Mouse (Mus musculus): ENCODE measurements around the gene DXBay18.
"Not testable (repeated sequence)": the region's sequence is repeated elsewhere in the genome, so short reads cannot be mapped to it uniquely, and the experiment has no call there.

The DXBay18 gene

DNA sequence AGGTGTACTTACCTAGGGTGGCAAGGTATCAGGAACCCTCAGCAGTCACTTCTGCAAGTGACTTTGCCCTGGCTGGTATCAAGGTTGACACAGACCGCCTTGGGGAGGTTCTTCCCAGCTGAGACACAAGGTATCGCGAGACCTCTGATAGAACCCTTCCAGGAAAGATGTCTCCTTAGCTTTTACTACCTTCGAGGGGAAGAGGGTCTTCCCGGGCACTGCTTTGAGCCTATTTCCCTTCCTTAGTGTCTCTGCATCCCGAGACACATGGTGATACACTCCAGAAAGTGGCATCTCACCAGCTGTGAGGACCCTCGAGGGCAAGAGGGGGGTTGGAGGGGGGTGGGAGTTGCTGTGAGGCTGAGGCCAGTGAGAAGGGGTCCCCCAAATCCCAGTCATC lies at the start of gene DXBay18:
DXBay18 (minus strand) TSS at position 101 of the 400 bp plus-strand sequence.
- not testable (repeated sequence) for DNase-seq (ENCODE audit: low spot score)

DNA sequence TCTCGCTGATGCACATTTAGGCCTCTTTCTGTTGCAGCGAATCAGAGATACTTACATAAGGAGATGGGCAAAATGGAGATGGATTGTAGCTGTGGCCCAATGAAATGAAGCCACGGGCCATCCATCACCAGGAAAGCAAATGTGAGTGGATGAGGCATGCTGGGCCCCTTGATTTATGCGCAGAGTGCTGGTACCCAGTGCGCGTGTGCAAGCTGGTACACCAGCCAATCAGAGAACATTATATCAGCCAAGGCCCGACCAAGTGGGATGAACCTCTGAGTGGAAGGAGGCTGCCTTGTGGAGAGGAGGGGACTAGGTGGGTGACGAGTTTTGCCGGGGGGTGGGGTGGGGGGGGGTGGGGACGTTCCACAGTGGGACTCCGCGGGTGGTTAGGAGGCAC lies 42.7 kb upstream of the DXBay18 start, which contains the start of gene Xlr3b:
Xlr3b (plus strand) TSS at position 274 of the 400 bp plus-strand sequence.
- DNase-seq (ENCODE audit: low spot score): peak; percentile 46

DNA sequence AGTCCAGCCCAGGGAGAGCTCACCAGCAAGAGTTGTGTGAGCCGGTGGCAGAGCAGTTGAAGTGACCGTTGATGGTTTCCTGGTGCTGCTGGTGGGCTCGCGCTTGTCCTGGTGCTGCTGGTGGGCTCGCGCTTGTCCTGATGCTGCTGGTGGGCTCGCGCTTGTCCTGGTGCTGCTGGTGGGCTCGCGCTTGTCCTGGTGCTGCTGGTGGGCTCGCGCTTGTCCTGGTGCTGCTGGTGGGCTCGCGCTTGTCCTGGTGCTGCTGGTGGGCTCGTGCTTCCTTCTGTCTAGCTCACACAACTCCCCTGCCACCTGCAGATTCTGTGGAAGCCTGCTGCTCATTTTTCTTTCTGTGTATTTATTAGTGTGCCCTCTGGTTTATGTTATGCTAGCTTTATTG lies 27.6 kb upstream of the DXBay18 start, which contains the start of gene Spin2d:
Spin2d (minus strand) TSS at position 101 of the 400 bp plus-strand sequence.
- not testable (repeated sequence) for DNase-seq (ENCODE audit: low spot score)

DNA sequence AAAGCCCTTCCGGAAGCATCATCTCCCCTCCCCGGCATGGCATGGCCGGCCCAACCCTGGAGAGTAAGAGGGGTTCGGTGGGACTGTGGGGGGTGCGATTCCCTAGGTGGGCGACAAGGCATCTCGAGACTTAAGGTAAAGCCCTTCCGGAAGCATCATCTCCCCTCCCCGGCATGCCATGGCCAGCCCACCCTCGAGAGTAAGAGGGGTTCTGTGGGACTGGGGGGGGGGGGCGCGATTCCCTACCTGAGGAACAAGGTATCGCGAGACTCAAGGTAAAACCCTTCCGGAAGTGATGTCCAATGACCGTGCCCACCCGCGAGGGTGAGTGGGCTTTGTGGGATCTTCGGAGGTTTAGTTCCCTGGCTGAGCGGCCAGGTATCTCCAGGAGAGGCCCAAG lies 754 bp downstream of the DXBay18 start, which contains the start of gene Xlr5b:
Xlr5b (plus strand) TSS at position 301 of the 400 bp plus-strand sequence.
- not testable (repeated sequence) for DNase-seq (ENCODE audit: low spot score)

DNA sequence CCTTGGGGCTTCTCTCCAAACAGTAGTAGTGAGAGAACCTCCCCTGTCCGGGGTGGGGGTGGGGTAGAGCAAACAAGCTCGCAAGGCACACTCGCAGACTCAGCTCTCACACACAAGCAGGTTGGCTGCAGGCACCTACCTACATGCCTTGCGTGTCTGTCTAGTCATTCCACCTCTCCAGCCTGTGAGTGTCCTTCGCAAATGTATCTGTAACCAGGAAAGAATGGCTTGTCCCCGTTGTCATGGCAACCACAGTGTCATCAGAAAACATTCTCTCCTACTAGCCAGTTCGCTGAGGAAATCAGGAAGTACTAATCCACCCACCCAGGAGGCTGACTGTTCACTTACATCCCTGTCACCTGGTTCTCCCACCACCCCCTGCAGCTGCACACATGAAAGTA lies 6.0 kb downstream of the DXBay18 start:
- DNase-seq (ENCODE audit: low spot score): not testable (repeated sequence)

DNA sequence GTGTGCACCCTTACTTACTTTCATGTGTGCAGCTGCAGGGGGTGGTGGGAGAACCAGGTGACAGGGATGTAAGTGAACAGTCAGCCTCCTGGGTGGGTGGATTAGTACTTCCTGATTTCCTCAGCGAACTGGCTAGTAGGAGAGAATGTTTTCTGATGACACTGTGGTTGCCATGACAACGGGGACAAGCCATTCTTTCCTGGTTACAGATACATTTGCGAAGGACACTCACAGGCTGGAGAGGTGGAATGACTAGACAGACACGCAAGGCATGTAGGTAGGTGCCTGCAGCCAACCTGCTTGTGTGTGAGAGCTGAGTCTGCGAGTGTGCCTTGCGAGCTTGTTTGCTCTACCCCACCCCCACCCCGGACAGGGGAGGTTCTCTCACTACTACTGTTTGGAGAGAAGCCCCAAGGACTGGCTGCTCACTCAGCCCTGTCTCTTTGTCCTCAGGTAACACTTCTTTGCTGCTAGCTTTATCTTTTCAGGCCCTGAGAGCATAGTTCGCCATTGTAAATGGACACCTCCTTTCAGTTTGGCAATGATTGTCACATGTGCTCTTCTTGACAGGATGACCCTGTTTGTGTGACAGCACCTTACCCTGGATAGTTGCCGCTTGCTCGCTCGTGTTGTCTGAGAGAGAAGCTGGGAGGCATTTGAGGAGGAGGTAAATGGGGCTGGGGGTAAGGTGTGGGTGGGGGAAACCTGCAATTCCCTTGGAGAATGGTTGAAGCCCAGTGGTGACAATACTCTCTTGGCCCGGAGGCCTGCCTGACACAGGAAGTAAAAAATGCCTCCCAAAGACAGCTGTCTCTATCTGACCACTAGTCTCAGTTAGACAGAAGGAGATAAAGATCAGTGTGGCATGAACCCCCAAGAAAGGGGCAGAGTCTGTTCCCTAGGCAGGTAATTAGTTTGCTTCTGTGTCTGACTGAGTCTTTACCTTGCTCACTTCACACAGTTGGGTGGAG lies 26.1 kb downstream of the DXBay18 start:
- not testable (repeated sequence) for DNase-seq (ENCODE audit: low spot score)

DNA sequence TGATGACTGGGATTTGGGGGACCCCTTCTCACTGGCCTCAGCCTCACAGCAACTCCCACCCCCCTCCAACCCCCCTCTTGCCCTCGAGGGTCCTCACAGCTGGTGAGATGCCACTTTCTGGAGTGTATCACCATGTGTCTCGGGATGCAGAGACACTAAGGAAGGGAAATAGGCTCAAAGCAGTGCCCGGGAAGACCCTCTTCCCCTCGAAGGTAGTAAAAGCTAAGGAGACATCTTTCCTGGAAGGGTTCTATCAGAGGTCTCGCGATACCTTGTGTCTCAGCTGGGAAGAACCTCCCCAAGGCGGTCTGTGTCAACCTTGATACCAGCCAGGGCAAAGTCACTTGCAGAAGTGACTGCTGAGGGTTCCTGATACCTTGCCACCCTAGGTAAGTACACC lies 32.5 kb downstream of the DXBay18 start, which contains the start of gene Gm14685:
Gm14685 (plus strand) TSS at position 301 of the 400 bp plus-strand sequence.
- DNase-seq (ENCODE audit: low spot score): not testable (repeated sequence)

DNA sequence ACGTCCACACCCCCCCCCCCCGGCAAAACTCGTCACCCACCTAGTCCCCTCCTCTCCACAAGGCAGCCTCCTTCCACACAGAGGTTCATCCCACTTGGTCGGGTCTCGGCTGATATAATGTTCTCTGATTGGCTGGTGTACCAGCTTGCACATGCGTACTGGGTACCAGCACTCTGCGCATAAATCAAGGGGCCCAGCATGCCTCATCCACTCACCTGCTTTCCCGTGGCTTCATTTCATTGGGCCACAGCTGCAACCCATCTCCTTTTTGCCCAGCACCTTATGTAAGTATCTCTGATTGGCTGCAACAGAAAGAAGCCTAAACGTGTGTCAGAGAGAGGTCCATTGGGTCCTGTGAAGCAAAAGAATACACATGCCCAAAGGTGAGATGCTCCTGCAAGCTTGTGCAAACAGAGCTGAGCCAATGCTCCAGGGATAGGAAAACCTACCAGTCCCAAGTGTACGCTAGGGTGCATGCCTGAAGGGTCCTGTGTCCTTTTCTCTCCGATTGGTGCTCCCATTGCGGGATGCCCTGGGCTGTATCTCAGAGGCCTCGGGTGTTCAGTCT lies 52.2 kb downstream of the DXBay18 start, which contains the start of gene Xlr3a:
Xlr3a (minus strand) TSS at position 155 of the 568 bp plus-strand sequence.
- DNase-seq (ENCODE audit: low spot score): peak; percentile 68

Data from testis, postnatal 14 days (tissue).